Mouse (Mus musculus) right cerebral cortex, postnatal 10 days (tissue): ENCODE data around the gene Clec2i.
A peak's percentile ranks its signal among the peaks of the same experiment; 100 is the strongest.
"Not testable (repeated sequence)": the region's sequence is repeated elsewhere in the genome, so short reads cannot be mapped to it uniquely, and the experiment has no call there.

Experiments
- DNase-seq, 2 experiments: peaks; one replicate each; pipeline ENCODE4 v3.0.0; 2021; ENCODE audit warnings: low spot score in 2 of 2

Gene Clec2i

DNA sequence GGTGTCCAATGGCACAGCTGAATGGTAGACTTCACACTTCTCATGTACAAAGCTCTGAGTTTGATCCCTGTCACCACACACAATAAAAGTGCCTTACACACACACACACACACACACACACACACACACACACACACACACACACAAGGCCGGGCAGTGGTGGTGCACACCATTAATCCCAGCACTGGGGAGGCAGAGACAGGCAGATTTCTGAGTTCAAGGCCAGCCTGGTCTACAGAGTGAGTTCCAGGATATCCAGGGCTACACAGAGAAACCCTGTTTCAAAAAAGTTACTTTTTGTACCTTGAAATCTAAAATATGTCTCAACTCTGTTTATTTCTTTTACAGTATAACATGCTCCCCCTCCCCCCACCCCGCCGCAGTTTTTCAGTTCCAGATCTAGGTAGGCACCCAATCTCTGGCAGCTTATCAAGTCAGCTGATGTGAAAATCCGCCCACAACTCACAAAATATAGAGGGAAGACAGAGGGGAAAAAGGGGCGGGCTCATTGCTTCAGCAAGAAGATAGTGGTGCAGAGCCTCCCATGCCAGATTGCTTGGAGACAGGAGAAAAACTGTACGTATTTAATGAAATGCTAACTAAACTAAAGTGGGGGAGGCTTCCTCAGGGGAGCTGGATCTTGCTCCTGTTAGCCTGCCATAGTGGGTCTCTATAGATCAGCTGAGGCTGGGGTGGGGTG lies at the start of gene Clec2i:
Gene Clec2i, plus strand, starts transcription at position 498 of the 700 bp plus-strand sequence.
- DNase-seq = peak; percentile 63 to 76

DNA sequence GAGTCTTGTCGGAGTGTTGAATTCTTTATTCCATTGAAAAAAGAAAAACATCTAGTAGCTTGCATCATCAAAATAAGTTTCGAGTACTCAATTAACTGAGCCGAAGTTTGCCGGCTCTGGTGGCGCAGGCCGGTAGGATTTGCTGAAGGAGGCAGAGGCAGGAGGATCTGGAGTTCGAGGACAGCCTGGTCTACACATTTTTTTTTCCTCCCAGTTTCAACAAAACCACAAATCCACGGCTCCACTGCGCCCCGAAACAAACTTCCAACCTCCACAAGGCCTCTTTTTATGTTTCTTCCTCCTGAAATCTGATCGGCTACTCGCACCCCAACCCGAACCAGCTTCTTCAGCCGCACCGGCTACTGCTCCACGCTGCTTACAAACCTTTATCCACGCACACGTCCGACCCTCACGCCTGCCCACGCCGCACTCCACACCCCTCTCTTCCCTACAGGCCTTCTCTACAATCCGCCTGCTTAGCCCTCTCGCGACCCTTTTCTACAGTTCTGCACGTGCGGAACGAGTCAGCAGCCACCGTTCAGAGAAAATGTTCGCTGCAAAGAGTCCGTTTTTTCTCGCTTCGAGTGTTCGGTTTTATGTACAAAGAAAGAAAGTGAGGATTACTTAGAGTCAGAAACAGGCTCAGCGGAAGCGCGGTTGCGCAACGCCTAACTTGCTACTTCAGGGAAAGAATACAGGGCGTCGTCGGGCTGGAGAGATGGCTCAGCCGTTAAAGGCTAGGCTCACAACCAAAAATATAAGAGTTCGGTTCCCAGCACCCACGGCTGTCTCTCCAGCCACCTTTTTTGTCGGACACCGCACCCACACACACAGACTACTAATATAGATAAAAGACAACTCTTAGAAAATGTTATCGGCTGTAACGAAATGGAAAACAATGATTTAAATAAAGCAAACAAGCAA lies 48.8 kb upstream of the Clec2i start:
- DNase-seq = peak; percentile 88 to 89

DNA sequence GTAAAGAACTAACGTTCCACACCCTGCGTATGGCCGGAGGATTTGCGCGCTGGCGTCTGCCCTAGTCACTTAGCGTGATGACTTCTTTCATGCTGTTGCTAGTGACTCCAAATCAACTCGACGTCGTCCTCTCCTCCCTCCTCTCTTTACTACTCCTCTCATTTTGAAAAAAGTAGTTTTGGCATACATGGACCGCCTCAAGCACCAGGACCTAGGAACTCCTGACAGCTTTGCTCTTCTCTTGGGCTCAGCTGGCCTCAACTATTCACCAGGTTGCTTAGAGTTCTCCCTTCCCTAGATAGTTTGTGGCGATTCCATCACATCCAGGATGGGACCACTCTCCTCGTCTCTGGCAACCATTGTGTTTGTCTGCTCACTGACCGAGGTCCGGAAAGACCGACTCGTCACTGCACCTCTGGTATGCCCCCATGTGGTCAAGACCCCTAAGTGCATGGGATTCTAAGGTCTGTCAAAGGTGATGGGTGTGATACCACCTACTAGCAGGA lies 48.1 kb upstream of the Clec2i start:
- DNase-seq = peak; percentile 84

DNA sequence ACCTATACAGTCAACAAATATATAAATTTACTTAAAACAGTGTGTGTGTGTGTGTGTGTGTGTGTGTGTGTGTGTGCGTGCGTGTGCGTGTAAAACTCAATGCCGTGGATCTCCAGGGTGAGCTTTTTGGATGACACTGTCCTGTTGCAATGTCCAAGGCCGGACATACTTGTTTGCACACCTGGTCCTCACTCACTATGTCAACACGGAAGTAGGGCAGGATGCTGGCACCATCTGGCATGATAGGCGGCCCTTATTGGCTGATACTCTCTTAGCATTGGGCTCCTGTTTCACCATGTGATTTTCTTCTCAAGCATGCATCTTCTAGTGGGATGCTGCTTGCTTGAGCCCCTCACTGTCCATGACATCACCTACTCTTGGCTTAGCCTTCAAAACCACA lies 47.5 kb upstream of the Clec2i start:
- no peak for DNase-seq

DNA sequence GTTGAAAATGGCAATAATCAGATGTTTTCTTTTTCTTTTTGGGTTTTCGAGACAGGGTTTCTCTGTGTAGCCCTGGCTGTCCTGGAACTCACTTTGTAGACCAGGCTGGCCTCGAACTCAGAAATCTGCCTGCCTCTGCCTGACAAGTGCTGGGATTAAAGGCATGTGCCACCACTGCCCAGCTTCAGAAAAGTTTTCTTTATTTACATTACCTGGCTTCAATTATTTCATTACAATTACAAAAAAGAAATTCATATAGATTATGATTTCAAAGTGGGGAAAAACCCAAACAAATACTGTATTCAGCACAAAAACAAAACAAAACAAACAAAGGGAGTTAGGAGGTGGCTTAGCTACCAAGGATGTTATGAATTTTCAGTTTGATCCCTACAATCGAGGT lies 46.7 kb upstream of the Clec2i start:
- not testable (repeated sequence) for DNase-seq

DNA sequence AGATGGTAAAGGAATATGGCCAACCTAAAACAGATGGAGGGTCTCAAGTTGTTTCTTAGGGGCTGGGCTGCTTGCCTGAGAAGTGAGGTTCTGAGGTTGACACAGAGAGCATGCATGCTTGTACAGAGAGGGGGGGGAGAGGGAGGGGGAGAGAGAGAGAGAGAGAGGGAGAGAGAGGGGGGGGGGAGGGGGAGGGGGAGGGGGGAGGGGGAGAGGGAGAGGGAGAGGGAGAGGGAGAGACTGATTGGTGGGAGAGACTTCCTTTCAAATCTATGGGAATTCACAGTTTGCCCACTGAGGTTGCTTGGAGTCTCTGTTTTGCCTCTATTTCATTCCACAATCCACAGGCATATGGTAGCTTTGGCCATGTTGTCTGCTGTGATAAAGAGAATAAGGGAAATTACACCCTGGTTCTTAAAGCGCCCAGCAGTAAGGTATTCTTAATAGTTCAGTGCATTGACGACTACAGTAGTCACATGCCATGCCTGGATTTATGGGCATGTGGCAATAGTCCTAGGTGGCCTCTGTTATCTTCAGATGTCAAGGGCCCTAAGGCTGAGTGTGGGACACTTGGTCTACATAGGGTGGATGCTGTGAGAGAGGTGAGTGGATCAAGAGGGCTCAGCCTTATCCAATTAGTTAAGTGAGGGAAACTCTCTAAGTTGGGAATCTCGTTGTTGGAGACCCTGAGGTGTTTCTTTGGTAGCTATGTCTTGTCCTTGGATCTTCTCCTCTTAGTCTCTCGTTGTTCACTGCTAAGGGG lies 45.9 kb upstream of the Clec2i start:
- no peak for DNase-seq

DNA sequence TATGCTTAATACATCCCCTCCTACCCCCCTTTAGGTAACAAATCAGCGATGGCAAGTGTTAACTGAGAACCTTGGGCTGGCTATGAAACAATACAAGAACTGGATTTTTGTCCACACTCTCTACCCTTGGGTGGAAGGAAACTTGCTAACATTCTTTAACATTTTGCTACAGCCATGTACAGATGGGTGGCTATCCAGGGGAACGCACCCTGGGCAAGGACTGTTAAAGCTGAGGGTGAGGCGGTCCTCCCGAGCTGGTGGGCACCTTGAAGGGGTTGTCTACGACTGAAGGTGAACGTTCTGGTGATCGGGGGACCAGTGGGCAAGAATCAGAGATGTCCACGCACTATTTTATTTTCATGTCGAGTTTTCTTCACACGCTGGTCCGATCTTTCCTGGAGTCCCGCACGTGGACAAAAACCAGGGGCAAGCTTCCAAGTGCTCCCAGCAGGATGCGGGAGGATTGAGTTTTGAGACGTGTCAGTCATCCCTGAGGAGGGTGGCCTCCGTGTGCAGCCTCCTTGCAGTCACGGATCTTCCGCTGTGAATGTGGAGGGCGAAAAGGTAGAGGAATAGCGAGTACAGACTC lies 44.9 kb upstream of the Clec2i start:
- no peak for DNase-seq

DNA sequence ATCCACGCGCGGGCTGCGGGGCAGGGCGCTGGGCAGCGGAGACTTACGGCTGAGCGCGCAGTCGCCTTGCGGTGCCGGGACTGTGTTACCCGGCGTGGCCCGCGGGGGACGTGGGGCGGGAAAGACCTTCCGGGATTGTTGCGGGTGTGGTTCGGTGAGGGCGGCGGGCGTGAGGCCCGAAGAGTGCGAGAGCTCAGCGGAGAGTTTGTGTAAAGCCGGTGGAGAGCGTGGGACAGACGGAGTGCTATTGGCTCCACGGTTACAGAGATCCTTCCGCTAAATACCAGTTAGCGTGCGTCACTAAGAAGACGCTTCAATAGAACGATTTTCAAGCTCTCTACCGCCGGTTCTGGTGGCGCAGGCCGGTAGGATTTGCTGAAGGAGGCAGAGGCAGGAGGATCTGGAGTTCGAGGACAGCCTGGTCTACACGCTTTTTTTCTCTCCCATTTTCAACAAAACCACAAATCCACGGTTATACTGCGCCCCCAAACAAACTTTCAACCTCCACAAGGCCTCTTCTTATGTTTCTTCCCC lies 44.4 kb upstream of the Clec2i start:
- peak; percentile 93 to 95 for DNase-seq

DNA sequence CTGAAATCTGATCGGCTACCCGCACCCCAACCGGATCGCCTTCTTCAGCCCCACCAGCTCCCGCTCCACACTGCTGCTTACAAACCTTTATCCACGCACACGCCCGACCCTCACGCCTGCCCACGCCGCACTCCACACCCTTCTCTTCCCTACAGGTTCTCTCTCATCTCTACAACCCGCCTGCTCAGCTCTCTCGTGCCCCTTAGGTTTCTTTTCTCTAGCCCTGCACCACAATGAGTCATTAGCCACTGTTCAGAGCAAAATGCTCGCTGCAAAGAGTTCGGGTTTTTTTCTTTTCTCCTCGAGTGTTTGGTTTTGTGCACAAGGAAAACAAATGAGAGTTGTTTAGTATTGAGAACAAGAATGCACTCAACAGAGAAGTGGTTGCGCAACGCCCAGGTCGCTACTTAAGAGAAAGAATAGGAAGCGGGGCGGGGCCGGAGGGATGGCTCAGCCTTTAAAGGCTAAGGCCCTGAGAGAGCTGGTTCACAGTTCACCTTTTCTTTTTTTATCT lies 43.9 kb upstream of the Clec2i start:
- peak; percentile 56 to 63 for DNase-seq

DNA sequence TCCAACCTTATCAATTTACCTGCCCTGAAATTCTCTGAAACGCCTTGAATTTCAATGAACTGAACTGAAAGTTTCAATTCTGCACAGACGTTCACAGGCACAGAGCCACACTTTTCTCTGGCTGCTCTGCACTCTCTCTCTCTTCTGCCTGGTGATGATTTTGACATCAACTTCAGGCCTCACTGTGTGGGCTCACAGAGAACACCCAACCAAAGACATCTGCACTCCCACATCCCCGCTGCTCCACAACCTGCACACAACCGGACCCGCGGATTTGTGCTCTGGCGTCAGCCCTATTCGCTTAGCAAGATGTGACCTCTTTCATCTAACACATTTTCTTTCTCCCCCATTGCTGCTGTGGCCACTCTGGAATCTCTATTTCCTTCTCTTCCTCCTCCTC lies 43.3 kb upstream of the Clec2i start:
- DNase-seq = peak in 1 of 2 experiments; percentile 34

DNA sequence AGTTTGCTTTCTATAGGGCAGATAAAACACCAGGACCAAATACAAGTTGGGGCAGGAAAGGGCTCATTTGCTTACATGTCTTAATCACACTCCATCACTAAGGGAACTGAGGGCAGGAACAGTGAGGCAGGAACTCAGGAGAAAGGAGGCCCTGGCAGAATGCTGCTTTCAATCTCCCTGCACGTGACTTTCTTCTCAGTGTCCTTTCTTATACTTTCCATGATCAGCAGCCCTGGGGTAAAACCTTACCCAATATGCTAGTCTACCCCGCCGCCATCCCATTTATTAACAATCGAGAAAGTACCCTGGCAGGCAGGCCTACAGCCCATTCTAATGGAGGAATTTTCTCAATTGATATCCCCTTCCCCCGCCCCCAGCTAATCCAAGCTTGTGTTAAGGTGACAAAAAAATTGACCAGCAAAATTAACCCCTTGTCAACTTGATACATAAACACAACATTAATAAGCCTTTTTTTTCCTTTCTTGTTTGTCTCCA lies 42.8 kb upstream of the Clec2i start:
- DNase-seq = no peak

DNA sequence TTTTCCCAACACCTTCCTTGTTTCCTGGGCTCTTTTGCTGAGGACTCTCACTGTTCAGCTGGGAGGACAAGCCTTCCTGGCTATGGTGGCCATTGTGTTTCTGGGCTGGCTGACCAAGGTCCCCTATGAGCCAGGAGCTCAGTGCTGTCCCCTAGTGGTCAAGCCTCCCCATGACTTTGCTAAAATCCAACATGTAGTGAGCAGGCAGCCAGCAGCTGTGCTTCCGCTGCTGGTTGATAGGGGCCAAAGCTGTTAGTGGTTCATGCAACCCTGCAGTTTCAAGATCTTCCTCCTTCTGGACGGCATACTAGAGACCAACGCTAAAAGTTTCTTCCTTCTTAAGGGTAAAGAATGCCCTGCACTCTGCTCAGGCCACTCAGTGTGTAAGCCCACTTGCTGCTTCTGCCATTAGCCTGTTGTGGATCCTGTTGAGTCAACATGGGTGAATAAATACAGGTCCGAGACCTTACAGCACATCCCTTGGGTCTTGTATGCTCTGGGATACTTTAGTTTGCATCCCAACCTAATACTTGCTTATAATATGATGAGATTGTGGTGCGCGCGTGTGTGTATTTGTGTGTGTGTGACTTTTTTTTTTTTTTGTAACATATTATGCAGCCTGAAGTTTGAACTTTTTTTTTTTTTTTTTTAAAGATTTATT lies 41.9 kb upstream of the Clec2i start:
- peak; percentile 90 to 91 for DNase-seq

DNA sequence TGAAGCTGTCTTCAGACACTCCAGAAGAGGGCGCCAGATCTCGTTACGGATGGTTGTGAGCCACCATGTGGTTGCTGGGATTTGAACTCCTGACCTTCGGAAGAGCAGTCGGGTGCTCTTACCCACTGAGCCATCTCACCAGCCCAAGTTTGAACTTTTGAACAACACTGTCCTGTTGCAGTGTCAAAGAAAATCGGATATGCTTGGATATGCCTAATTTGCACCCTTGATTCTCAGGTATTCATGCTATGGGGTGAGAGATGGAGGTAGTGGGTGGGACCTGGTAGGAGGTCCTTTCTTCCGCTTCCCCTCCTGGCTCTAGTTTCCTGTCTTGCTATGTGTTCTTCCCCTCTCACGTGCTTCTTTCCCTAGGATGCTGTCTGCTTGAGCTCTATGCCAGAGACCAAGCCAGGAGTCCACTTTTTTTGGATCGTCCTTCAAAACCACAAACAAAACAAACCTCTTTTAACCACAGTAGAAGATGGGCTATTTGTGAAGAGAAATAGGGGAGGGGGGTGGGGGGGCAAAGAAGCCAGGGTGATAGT lies 41.3 kb upstream of the Clec2i start:
- DNase-seq = no peak

DNA sequence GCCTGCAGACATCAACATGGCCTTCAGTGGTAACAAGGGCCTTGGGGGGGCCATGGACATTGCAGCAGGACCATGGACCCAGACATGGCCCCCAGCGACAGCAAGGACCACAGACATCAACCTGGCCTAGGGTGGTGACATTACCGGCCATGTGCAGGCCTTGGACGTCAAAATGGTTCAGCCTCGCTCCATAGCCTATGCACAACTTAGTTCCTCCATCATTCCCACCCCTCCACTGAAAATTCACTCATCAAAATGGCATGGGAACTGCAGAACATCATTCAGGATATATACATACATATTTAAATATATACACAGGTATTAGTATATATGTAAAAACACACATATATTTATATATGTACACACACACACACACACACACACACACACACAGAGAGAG lies 40.0 kb upstream of the Clec2i start:
- DNase-seq = no peak

DNA sequence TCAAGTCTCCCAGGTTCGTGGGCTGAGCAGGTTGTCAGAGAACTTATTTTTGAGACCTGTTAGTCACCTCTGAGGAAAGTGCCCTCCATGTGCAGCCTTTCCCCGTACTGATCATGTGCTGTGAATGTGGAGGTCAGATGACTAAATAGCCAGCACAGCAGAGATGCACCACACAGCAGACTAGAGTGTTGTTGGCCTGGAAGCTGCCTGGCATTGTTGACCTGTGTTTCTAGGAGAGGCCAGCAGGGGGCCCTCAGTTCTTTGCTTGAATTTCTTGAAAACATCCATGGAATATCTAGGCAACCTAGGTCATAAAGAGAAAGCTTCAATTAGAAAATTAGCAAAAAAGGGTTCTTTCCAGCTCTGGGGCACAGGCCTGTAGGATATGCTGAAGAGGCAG lies 37.5 kb upstream of the Clec2i start:
- peak in 1 of 2 experiments; percentile 55 for DNase-seq

DNA sequence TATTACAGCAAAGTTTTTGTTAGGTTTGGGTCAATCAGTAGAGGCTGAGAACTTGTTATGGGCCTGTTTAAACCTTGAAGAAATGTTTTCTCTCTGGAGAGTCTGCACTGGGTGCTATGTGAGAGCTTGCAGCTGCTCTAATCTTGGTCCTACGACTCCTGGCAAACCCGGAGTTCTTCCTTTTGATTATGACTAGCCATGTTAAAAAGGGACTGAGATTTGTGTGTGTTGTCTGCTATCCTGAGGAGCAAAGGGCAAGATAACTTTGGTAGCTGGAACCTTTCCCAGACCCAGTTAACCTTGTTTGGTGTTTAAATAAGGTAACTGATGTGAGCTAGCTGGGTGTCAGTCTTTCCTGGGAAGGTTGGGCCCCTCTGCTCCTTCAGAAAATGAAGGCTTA lies 36.7 kb upstream of the Clec2i start:
- DNase-seq = no peak

DNA sequence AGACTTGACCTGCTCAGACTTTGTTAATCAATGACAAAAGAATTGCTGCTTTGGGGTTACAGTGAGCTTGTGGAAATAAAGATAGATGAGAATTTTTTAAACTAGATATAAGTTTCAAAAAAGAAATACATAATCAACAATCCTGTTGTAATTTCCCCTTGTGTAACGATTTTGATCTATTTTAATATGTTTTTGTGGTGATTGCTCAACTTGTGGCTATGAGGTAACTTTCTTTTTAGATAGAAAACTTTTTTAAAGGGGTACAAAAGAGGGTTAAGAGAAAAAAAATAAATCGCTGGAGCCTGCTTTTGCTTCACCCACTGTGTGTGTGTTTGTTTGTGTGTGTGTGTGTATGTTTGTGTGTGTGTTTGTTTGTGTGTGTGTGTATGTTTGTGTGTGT lies 36.2 kb upstream of the Clec2i start:
- no peak for DNase-seq

DNA sequence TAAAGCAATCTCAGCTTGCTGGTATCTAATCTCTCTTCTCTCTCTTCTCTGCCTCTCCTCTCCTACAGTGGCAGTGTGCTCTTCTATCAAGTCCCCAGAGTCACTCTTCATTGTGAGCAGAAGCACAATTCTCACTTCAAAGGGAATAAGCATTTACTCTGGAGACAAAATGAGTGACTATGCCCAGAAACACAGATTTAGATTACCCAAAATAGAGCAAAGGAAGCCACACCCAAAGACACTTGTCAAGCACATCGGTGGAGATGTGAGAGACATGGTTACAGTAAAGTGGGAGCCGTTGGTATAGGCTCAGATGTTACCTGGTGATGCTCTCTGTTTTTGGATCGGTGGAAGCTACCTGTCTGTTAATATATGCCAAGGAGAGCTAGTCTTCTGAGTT lies 34.6 kb upstream of the Clec2i start:
- no peak for DNase-seq

DNA sequence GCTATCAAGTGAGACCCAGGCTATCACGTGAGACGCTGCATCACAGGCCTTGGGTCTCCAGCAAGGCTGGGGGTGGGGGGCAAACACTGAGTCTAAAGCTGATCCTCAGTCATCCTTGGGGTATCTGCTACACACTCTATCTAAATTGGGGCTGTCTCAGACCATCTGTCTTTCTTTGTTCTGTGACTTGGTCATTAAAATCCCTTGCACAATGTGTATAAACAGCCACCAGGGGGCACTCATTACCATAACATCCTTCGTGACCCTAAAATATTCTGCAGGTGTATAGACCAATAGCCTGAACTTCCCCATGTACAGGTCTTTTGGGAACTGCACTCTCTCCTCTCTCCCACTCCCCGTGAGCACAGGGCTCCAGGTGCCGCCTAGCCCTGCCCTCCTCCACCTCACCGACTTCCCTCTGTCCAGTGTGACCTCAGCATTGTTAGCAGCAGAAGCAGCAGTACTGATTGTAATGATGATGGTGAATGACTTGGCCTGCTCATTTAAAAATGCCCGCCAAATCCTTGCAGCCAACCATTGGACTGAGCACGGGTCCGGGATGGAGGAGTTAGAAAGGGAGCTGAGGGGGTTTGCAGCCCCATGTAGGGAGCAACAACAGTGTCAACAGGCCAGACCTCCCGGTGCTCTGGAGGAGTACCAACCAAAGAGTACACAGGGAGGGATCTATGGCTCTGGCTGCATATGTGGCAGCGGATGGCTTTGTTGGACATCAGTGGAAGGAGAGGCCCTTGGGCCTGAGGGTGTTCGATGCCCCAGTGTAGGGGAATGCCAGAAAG lies 33.2 kb upstream of the Clec2i start:
- peak in 1 of 2 experiments; percentile 70 for DNase-seq
